Mouse (Mus musculus) liver, postnatal 0 days (tissue): ENCODE results near the gene Nfkbie.

Source experiments
- CTCF ChIP-seq: sonication (generic); IDR thresholded peaks from 2 replicates; pipeline ENCODE4 v1.5.1; 2016; ENCODE audit warnings: antibody characterized with exemption, low read depth
- EP300 ChIP-seq: IDR thresholded peaks from 2 replicates; pipeline ENCODE4 v1.6.1; 2016; ENCODE audit warnings: antibody characterized with exemption, low read depth, mild to moderate bottlenecking

DNA sequence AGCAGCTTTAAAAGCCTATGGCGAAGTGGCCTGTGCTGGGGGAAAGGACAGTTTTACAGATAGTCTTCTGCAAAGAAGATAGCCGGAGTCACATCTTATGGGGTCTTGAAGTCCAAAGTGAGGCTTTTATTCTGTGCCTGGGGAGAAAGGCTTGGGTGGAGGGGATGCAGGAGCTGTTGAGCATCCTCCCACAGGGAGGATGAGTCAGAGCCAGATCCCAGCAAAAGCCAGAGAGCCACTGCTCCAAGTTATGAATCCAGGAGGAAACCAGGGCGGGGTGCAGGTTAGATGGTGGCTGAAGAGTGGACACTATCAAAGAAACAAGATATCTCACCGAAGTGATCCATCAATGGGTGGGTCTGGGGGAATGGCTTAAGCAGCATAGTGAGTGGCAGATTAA is 43.7 kb upstream of the Nfkbie start:
- TF ChIP-seq CTCF (no peak), EP300 (no peak)
